Mouse (Mus musculus) embryo, embryonic 11.5 days (tissue): ENCODE data around the gene Garnl3.

Experiments
- DNase-seq: peaks from one replicate; pipeline ENCODE4 v3.0.0-alpha.2; 2012; ENCODE audit warnings: low read depth, low spot score

The Garnl3 gene

GRCm38 (mm10) chr2:33131500-33132092, at the start of gene Garnl3:
Garnl3 (minus strand) TSS chr2:33131654.
- DNase-seq, result peak; percentile 44

- DNase-seq, result no peak
Observed at GRCm38 (mm10) chr2:33179930-33180630, 48.6 kb upstream of the Garnl3 start.

GRCm38 (mm10) chr2:33179171-33179929, 47.9 kb upstream of the Garnl3 start:
- DNase-seq, result no peak

GRCm38 (mm10) chr2:33178243-33178932, 46.9 kb upstream of the Garnl3 start:
- DNase-seq, result no peak

GRCm38 (mm10) chr2:33177443-33178242, 46.2 kb upstream of the Garnl3 start:
- no peak for DNase-seq

- DNase-seq, result no peak
Observed at GRCm38 (mm10) chr2:33176921-33177320, 45.5 kb upstream of the Garnl3 start.

- DNase-seq, result no peak
Observed at GRCm38 (mm10) chr2:33176516-33176915, 45.1 kb upstream of the Garnl3 start.

- no peak for DNase-seq
Observed at GRCm38 (mm10) chr2:33173686-33174085, 42.2 kb upstream of the Garnl3 start.

GRCm38 (mm10) chr2:33173126-33173525, 41.7 kb upstream of the Garnl3 start:
- DNase-seq, result no peak

- DNase-seq, result no peak
Observed at GRCm38 (mm10) chr2:33170777-33171565, 39.5 kb upstream of the Garnl3 start.

- DNase-seq, result no peak
Observed at GRCm38 (mm10) chr2:33169445-33169844, 38.0 kb upstream of the Garnl3 start.

- DNase-seq, result no peak
Observed at GRCm38 (mm10) chr2:33167060-33167459, 35.6 kb upstream of the Garnl3 start.

GRCm38 (mm10) chr2:33165710-33166374, 34.4 kb upstream of the Garnl3 start:
- DNase-seq, result no peak

- DNase-seq, result no peak
Observed at GRCm38 (mm10) chr2:33165229-33165628, 33.8 kb upstream of the Garnl3 start.

- no peak for DNase-seq
Observed at GRCm38 (mm10) chr2:33164646-33165045, 33.2 kb upstream of the Garnl3 start.

- DNase-seq, result no peak
Observed at GRCm38 (mm10) chr2:33162126-33162525, 30.7 kb upstream of the Garnl3 start.

- no peak for DNase-seq
Observed at GRCm38 (mm10) chr2:33160326-33160973, 29.0 kb upstream of the Garnl3 start.

GRCm38 (mm10) chr2:33159593-33159992, 28.1 kb upstream of the Garnl3 start:
- no peak for DNase-seq

- no peak for DNase-seq
Observed at GRCm38 (mm10) chr2:33158895-33159294, 27.4 kb upstream of the Garnl3 start.
